In the genomic region with DNA sequence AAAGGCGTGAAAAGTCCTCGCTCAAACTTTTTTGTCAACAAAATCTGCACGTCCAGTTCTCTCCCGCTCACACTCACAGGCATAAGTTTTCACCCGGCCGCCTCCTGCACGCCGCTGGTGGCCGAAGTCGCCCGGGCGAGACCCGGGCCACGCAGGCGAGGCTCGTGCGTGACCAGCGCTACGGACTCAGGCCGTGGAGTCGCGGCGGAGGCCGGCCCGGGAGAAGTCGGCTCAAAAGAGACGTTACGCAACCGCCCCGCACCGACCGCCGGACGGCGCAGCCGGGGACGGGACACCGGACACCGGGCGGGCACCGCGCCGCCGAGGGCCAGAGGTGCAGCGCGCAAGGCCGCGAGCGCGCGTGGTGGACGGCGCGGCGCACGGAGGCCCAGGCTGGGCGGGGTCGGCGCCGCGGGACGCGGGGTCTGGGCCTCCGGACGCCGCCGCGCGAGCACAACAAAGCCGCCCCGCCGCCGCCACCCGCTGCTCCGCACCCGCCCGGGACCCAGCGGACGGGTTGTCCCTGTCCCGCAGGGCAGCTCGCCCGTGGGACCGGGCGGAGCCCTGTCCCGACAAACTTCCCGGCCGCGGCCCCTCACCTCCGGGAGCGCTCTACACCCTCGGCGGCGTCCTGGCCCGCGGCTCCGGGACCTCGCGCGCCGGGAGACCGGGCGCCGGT, we compare ENCODE assay signal across 7 mouse cellular contexts. TPM values are rescaled to one million over a fixed set of nuclear protein-coding genes. Genes with fewer than 3 reads are reported as not detected.
DNase-seq lines count a peak whose midpoint lies in the region; ATAC-seq and TF ChIP-seq lines count a peak whose summit lies in the region.

No protein-coding gene starts in this region.

- peak; percentile 68 to 91 for DNase-seq in adrenal gland, adult (ENCODE audit: inconsistent age in 2 of 2, low spot score in 1 of 2)
- peak; percentile 65 for DNase-seq in cerebellum, adult 9-11 months
- peak; percentile 90 for DNase-seq in gastrocnemius, adult 2 months
- no peak for DNase-seq in hindbrain, embryonic 14.5 days (ENCODE audit: low spot score)
- peak; percentile 31 to 37 for DNase-seq in spleen, postnatal 14 days (ENCODE audit: low spot score in 2 of 2)

- peaks cover 14% of the 10 kb centered on the region for H3K4me1 ChIP-seq in hindbrain, embryonic 14.5 days (replicated peaks; ENCODE audit: control insufficient read depth, insufficient read depth, low read length)
- H3K4me1 ChIP-seq in limb, embryonic 13.5 days = peaks cover 35% of the 10 kb centered on the region
- H3K4me1 ChIP-seq in midbrain, embryonic 12.5 days = peaks cover 9% of the 10 kb centered on the region

- H3K27me3 ChIP-seq in hindbrain, embryonic 14.5 days (ENCODE audit: control insufficient read depth, insufficient read depth, low read length) = 0 out of 2 replicates have a peak, but pooled peaks cover 6% of the 10 kb centered on the region
- no peaks in the 10 kb centered on the region for H3K27me3 ChIP-seq in limb, embryonic 13.5 days
- H3K27me3 ChIP-seq in midbrain, embryonic 12.5 days = peaks cover 16% of the 10 kb centered on the region

- peak overlapping the region; percentile 84 for H3K9ac ChIP-seq in hindbrain, embryonic 14.5 days
- H3K9ac ChIP-seq in limb, embryonic 13.5 days = peak overlapping the region; percentile 98
- H3K9ac ChIP-seq in midbrain, embryonic 12.5 days (replicated peaks) = peak overlapping the region; percentile 90

- TF ChIP-seq CTCF in gastrocnemius, adult 2 months (IDR thresholded peaks at IDR 0.05) = no peak

- H3K27ac ChIP-seq in gastrocnemius, adult 2 months = peak overlapping the region; percentile 99
- H3K27ac ChIP-seq in hindbrain, embryonic 14.5 days = peak overlapping the region; percentile 79
- peak overlapping the region; percentile 97 for H3K27ac ChIP-seq in limb, embryonic 13.5 days
- peak overlapping the region; percentile 77 for H3K27ac ChIP-seq in midbrain, embryonic 12.5 days (replicated peaks)

- intact Hi-C loops in gastrocnemius, adult 2 months (cut with DNase I) = loop anchor here (10.0 kb wide), 1 partner anchor 61 kb away; no protein-coding TSS in a partner anchor

- H3K4me2 ChIP-seq in hindbrain, embryonic 14.5 days (replicated peaks) = peak overlapping the region; percentile 93
- H3K4me2 ChIP-seq in limb, embryonic 13.5 days (replicated peaks) = peak overlapping the region; percentile 76
- H3K4me2 ChIP-seq in midbrain, embryonic 12.5 days (replicated peaks) = peak overlapping the region; percentile 90

- no peaks in the 10 kb centered on the region for H3K36me3 ChIP-seq in hindbrain, embryonic 14.5 days (replicated peaks; ENCODE audit: control insufficient read depth, insufficient read depth)
- no peaks in the 10 kb centered on the region; the same call in 1 of the 2 replicates for H3K36me3 ChIP-seq in limb, embryonic 13.5 days
- no peaks in the 10 kb centered on the region for H3K36me3 ChIP-seq in midbrain, embryonic 12.5 days

- H3K4me3 ChIP-seq in gastrocnemius, adult 2 months = peak overlapping the region; percentile 99
- H3K4me3 ChIP-seq in hindbrain, embryonic 14.5 days (replicated peaks; ENCODE audit: low read length) = peak overlapping the region; percentile 93
- H3K4me3 ChIP-seq in limb, embryonic 13.5 days = peak overlapping the region; percentile 98
- peak overlapping the region; percentile 95 for H3K4me3 ChIP-seq in midbrain, embryonic 12.5 days

- H3K9me3 ChIP-seq in hindbrain, embryonic 14.5 days (ENCODE audit: control insufficient read depth, low read length) = no peaks in the 10 kb centered on the region
- no peaks in the 10 kb centered on the region for H3K9me3 ChIP-seq in limb, embryonic 13.5 days
- H3K9me3 ChIP-seq in midbrain, embryonic 12.5 days = no peaks in the 10 kb centered on the region

- peak; percentile 66 for ATAC-seq in hindbrain, embryonic 14.5 days (ENCODE audit: low FRiP score)
- ATAC-seq in limb, embryonic 13.5 days (ENCODE audit: low FRiP score, low read depth) = peak; percentile 52
- peak; percentile 75 for ATAC-seq in midbrain, embryonic 12.5 days (ENCODE audit: low FRiP score, low read depth)

- 1% methylated on average over 80 of the region's 103 CpGs for WGBS in hindbrain, embryonic 14.5 days
- under 1% methylated on average over 96 of the region's 103 CpGs for WGBS in limb, embryonic 13.5 days
- under 1% methylated on average over 80 of the region's 103 CpGs for WGBS in midbrain, embryonic 12.5 days

RNA-seq across cellular contexts. Expression of a gene that starts 0.5 kb away (rescaled TPM):
- not detected for total RNA-seq in gastrocnemius, adult 2 months (2021)
- polyA plus RNA-seq in hindbrain, embryonic 14.5 days (2014; fragmentation: Nextera tagmentation; extraction: Ambion mirVana) = not detected in 2 replicates
- polyA plus RNA-seq in limb, embryonic 13.5 days (2015; fragmentation: Nextera tagmentation; extraction: Ambion mirVana) = not detected in 2 replicates
- polyA plus RNA-seq in midbrain, embryonic 12.5 days (2016; fragmentation: Nextera tagmentation; extraction: Ambion mirVana) = not detected in 2 replicates

RNA-seq across cellular contexts. Expression of a gene that starts 12.8 kb away (rescaled TPM):
- total RNA-seq in gastrocnemius, adult 2 months (2021) = 10 to 100 TPM; 23.7 to 24.2 TPM
- polyA plus RNA-seq in hindbrain, embryonic 14.5 days (2014; fragmentation: Nextera tagmentation; extraction: Ambion mirVana) = 7.5 and 7.9 TPM in 2 replicates
- polyA plus RNA-seq in limb, embryonic 13.5 days (2015; fragmentation: Nextera tagmentation; extraction: Ambion mirVana) = 27.6 and 29.4 TPM in 2 replicates
- polyA plus RNA-seq in midbrain, embryonic 12.5 days (2016; fragmentation: Nextera tagmentation; extraction: Ambion mirVana) = 17.0 and 17.1 TPM in 2 replicates

RNA-seq across cellular contexts. Expression of a gene that starts 52.5 kb away (rescaled TPM):
- 10 to 100 TPM; 54.8 to 73.6 TPM for total RNA-seq in gastrocnemius, adult 2 months (2021)
- polyA plus RNA-seq in hindbrain, embryonic 14.5 days (2014; fragmentation: Nextera tagmentation; extraction: Ambion mirVana) = 34.0 and 34.2 TPM in 2 replicates
- polyA plus RNA-seq in limb, embryonic 13.5 days (2015; fragmentation: Nextera tagmentation; extraction: Ambion mirVana) = 25.9 and 30.2 TPM in 2 replicates
- polyA plus RNA-seq in midbrain, embryonic 12.5 days (2016; fragmentation: Nextera tagmentation; extraction: Ambion mirVana) = 23.0 and 39.1 TPM in 2 replicates
